Mouse (Mus musculus): ENCODE data around the gene Cul9.

DNA sequence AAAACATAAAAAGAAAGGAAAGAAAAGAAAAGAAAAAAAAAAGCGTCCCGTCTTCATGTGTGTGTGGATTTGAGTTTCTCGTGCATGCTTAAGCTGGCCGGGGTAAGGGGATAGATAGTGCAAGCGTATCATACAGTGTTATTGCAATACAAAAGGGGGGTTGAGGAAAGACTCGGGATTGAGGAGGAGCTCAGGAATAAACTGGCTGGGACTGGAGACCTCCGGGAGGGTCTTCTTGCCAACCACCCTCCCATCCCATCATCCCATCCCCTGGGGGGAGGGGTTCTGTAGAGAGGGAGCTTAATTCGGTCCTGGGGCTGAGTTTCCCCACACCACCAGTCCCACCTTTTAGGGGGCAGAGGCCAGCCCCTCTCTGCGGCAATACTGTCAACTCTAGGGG is 91.6 kb downstream of the Cul9 start:
- TF ChIP-seq POLR2A (IDR thresholded peaks at IDR 0.05; ENCODE audit: insufficient read depth, low read depth, low read length) = no peak
- TF ChIP-seq CTCF (IDR thresholded peaks at IDR 0.05; ENCODE audit: insufficient read depth, low read depth, low read length) = no peak
